Mouse (Mus musculus) c-Kit-positive CD71-positive TER-119-positive erythroid progenitor cells, embryonic 14.5 days (primary cell): ENCODE measurements at regions not wholly inside any gene's neighbourhood (a gene's known extent, or its start where the extent isn't known, plus 50 kb on each side); places are given as distances from the start of the nearest gene placed in this dataset.

Experiments
- DNase-seq: peaks from one replicate; pipeline ENCODE4 v3.0.0-alpha.2; 2013; ENCODE audit warnings: low spot score

GRCm38 (mm10) chr10:14217284-14217683 is 251.4 kb downstream of the Hivep2 start:
- DNase-seq = no peak

GRCm38 (mm10) chr10:14216191-14216992 is 250.5 kb downstream of the Hivep2 start:
- no peak for DNase-seq

- DNase-seq = no peak
These were observed 249.6 kb downstream of the Hivep2 start for GRCm38 (mm10) chr10:14215512-14215911.

- DNase-seq = no peak
These were observed 247.7 kb downstream of the Hivep2 start for GRCm38 (mm10) chr10:14213536-14213935.

- DNase-seq = no peak
These were observed 246.1 kb downstream of the Hivep2 start for GRCm38 (mm10) chr10:14211926-14212325.

- DNase-seq = no peak
These were observed 245.6 kb downstream of the Hivep2 start for GRCm38 (mm10) chr10:14211481-14211880.

GRCm38 (mm10) chr10:14210445-14210844 is 244.6 kb downstream of the Hivep2 start:
- DNase-seq = no peak

GRCm38 (mm10) chr10:14210045-14210444 is 244.2 kb downstream of the Hivep2 start:
- no peak for DNase-seq

- DNase-seq = no peak
These were observed 242.3 kb downstream of the Hivep2 start for GRCm38 (mm10) chr10:14208206-14208605.

GRCm38 (mm10) chr10:14207616-14208015 is 241.7 kb downstream of the Hivep2 start:
- DNase-seq = no peak

- DNase-seq = no peak
These were observed 241.2 kb downstream of the Hivep2 start for GRCm38 (mm10) chr10:14207051-14207570.
